Mouse (Mus musculus) midbrain, embryonic 16.5 days (tissue): Measurements from ENCODE around the gene Socs4. TPM values are rescaled to one million over a fixed set of nuclear protein-coding genes. Genes with fewer than 3 reads are reported as not detected.

Experiments used
- ATAC-seq: fragments of 200-750 bp; cut with Nextera tagmentation; 2 replicates; pipeline ENCODE4 v1.8.0; 2017; ENCODE audit warnings: moderate TSS enrichment
- H3K27ac ChIP-seq: fragments of 300-500 bp; sonication (generic); 2 replicates; pipeline ENCODE4 v1.5.1; 2014; ENCODE audit warnings: mild to moderate bottlenecking, low read length, mixed read lengths
- H3K27me3 ChIP-seq: fragments of 300-500 bp; sonication (generic); 2 replicates; pipeline ENCODE4 v1.6.1; 2014; ENCODE audit warnings: low read depth, low read length, mixed read lengths; ENCODE audit not compliant: control insufficient read depth, insufficient read depth
- H3K36me3 ChIP-seq: fragments of 300-500 bp; sonication (generic); 2 replicates; pipeline ENCODE4 v1.6.1; 2014; ENCODE audit warnings: mild to moderate bottlenecking, low read length, moderate library complexity, mixed read lengths; ENCODE audit not compliant: control insufficient read depth, insufficient read depth
- H3K4me1 ChIP-seq: fragments of 300-500 bp; sonication (generic); 2 replicates; pipeline ENCODE4 v1.6.1; 2014; ENCODE audit warnings: mild to moderate bottlenecking, low read length, mixed read lengths; ENCODE audit not compliant: control insufficient read depth, insufficient read depth
- H3K4me2 ChIP-seq: fragments of 300-500 bp; sonication (generic); 2 replicates; pipeline ENCODE4 v1.6.1; 2014; ENCODE audit warnings: mild to moderate bottlenecking, low read length, mixed read lengths
- H3K4me3 ChIP-seq: fragments of 300-500 bp; sonication (generic); 2 replicates; pipeline ENCODE4 v1.5.1; 2014; ENCODE audit warnings: low read depth, mild to moderate bottlenecking, low read length, moderate library complexity, mixed read lengths
- H3K9ac ChIP-seq: fragments of 300-500 bp; sonication (generic); 2 replicates; pipeline ENCODE4 v1.6.1; 2014; ENCODE audit warnings: low read depth, low read length, mixed read lengths
- H3K9me3 ChIP-seq: fragments of 300-500 bp; sonication (generic); replicated peaks from 2 replicates; pipeline ENCODE4 v1.6.1; 2014; ENCODE audit warnings: mild to moderate bottlenecking, low read length, mixed read lengths; ENCODE audit not compliant: control insufficient read depth, poor library complexity, severe bottlenecking
- WGBS: fragments of 180-500 bp; shearing (Covaris S2); extraction: QIAGEN DNeasy Blood & Tissue Kit; methylation state at CpG from one replicate; pipeline ENCODE4 v1.1.7; 2014; 5-methylcytosine and 5-hydroxymethylcytosine counted together
- polyA plus RNA-seq: library from polyadenylated mRNA; unstranded; fragments of >200 nt; fragmentation: Nextera tagmentation; extraction: Ambion mirVana; gene quantifications from 2 replicates; pipeline ENCODE4 v1.2.1, GENCODE M21; 2015

Socs4 gene
- polyA plus RNA-seq, 1 experiment from 2014 or later = 1.7 TPM

- peak within 1 kb of the TSS; percentile 97 for H3K27ac ChIP-seq
- peaks cover 22% of the 10 kb centered on the region for H3K4me1 ChIP-seq
- H3K36me3 ChIP-seq = no peaks in the 10 kb centered on the region
- peak within 1 kb of the TSS; percentile 89 for H3K4me2 ChIP-seq
- no peaks in the 10 kb centered on the region for H3K9me3 ChIP-seq
- peak within 1 kb of the TSS; percentile 98 for H3K9ac ChIP-seq
- peak; percentile 95 for ATAC-seq
- H3K4me3 ChIP-seq = peak within 1 kb of the TSS; percentile 98
- no peaks in the 10 kb centered on the region for H3K27me3 ChIP-seq
- 1% methylated on average over 34 of the region's 34 CpGs for WGBS
Observed at GRCm38 (mm10) chr14:47297785-47298407, 21.2 kb downstream of the Socs4 start, which contains the start of gene Mapk1ip1l. Gene Mapk1ip1l (plus strand): TSS chr14:47298266.

DNA sequence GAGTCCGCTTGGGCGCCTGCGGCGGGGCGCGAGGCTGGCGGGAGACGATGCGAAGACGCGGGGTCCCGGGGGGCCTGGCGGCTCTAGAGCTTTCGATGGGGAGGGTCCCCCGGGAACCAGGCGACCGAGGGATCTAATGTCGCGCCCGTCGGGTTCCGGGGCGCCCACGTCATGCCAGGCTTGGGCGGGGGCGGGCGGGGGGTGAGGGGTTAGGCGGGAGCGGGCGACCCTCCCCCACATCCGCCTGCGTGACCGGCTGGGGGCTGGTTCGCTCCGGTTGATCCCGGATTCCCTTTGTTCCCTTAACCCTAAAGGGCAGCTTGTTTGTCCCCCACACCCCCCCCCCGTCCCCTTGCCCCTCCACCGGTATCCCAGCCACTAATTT lies 21.7 kb downstream of the Socs4 start:
- Histone ChIP-seq H3K27ac (peak overlapping the region; percentile 97), H3K27me3 (no peaks in the 10 kb centered on the region), H3K9ac (peak overlapping the region; percentile 98), H3K4me2 (peak overlapping the region; percentile 89), H3K4me1 (peaks cover 22% of the 10 kb centered on the region), H3K36me3 (no peaks in the 10 kb centered on the region), H3K4me3 (peak overlapping the region; percentile 98), H3K9me3 (no peaks in the 10 kb centered on the region)
- under 1% methylated on average over 34 of the region's 38 CpGs for WGBS
- ATAC-seq = peak; percentile 84

DNA sequence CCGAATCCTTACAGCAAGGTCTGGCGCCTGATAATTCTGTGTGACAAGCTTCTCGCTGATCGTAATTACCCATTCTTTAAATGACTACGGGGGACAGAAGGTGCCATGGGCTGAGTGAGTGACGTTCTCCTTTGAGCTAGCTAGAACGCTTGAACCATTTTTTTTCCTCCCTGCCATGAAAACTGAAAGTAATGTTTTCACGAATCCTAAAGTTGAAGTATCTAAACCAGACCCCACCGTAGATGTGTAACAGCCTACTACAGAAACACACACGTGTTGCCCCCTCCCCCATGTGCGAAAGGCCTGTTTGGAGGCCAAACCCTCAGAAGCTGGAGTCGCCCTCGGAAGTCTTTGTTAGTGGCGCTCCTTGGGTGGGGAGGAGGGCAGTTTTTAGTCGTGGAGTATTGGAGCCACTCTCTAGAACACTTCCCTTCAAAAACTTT lies 22.1 kb downstream of the Socs4 start:
- Histone ChIP-seq H3K4me2 (peak overlapping the region; percentile 89), H3K9me3 (no peaks in the 10 kb centered on the region), H3K27me3 (no peaks in the 10 kb centered on the region), H3K36me3 (no peaks in the 10 kb centered on the region), H3K4me1 (peaks cover 22% of the 10 kb centered on the region), H3K27ac (peak overlapping the region; percentile 97), H3K4me3 (peak overlapping the region; percentile 98), H3K9ac (peak overlapping the region; percentile 98)
- WGBS = under 1% methylated on average over 15 of the region's 15 CpGs
- ATAC-seq = peak; percentile 57

DNA sequence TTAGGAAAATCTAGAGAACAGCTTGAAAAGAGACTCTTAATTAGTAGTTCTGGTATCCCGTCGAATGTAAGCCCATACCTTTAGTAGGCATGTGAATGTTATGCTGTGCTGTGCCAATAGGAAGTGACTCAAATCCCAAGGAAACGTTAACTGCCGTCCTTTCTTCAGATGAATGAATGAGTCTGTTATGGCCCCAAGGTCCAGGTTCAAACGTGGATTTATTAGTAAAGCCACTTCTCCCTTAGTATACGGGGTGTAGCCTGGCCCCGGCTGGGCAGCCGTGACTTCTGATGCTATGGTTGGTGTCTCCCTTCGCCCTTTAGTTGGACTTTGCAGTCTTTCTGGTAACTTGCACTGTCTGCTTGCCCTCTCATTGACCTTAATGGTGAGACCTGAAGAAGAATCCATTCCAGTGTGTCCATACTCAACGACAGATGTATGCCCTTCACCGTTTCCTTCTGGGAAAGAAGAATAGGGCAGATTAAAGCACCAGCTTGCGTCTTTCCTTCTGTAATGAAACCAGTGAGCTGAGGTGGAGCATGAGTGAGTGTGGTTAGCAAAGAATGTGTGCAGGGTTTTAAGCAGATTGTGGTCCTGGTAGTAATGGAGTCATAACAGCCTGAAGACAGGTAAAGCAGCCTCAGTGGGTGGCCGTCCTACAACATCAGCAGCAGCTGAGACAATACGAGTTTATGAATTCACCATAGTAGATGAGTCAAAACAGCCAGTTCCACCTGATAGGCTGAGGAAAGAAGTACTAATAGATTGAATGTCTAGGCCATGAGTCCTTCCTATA lies 26.4 kb downstream of the Socs4 start:
- Histone ChIP-seq H3K4me3 (no peak overlapping the region), H3K36me3 (no peaks in the 10 kb centered on the region), H3K27me3 (no peaks in the 10 kb centered on the region), H3K27ac (no peak overlapping the region), H3K4me2 (no peak overlapping the region), H3K9ac (no peak overlapping the region), H3K9me3 (no peaks in the 10 kb centered on the region), H3K4me1 (peaks cover 17% of the 10 kb centered on the region)
- ATAC-seq = no peak
- 88% methylated on average over 14 of the region's 14 CpGs for WGBS

DNA sequence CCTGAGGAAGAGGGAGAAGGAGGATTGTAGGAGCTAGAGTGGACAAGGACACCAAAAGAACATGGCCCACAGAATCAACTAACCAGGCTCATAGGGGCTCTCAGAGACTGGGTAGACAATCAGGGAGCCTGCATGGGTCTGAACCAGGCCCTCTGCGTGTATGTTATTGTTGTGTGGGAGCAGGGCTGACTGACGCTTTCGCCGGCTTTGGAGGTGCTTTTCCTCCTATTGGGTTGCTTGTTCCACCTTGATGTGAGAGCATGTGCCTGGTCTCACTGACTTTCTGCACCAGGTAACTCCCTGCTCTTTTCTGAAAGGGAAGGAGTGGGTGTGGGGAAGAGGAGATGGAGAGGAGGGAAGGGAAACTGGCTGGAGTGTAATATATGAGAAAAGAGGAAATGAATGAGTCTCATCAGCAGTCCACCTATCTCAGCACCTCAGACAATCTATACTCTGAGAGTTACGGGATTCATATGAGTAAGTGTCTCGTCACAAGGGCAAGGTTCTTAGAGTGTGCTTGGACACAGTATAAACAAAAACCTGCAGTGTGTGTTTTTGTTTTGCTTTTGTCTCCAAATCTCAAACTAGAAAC lies 28.2 kb downstream of the Socs4 start:
- 90% methylated on average over 6 of the region's 6 CpGs for WGBS
- Histone ChIP-seq H3K9ac (no peak overlapping the region), H3K4me2 (no peak overlapping the region), H3K36me3 (no peaks in the 10 kb centered on the region), H3K27ac (no peak overlapping the region), H3K9me3 (no peaks in the 10 kb centered on the region), H3K4me3 (no peak overlapping the region), H3K4me1 (peaks cover 8% of the 10 kb centered on the region), H3K27me3 (no peaks in the 10 kb centered on the region)
- ATAC-seq = no peak

GRCm38 (mm10) chr14:47305933-47306332 lies 29.2 kb downstream of the Socs4 start:
- WGBS = 89% methylated on average over 4 of the region's 4 CpGs
- H3K4me3 ChIP-seq = no peak overlapping the region

GRCm38 (mm10) chr14:47307669-47308068 lies 30.9 kb downstream of the Socs4 start:
- Histone ChIP-seq H3K27ac (no peak overlapping the region), H3K36me3 (peaks cover 14% of the 10 kb centered on the region), H3K9ac (no peak overlapping the region), H3K4me2 (no peak overlapping the region), H3K9me3 (no peaks in the 10 kb centered on the region), H3K27me3 (no peaks in the 10 kb centered on the region), H3K4me3 (no peak overlapping the region), H3K4me1 (no peaks in the 10 kb centered on the region)
- ATAC-seq = no peak
- 86% methylated on average over 3 of the region's 3 CpGs for WGBS

More at GRCm38 (mm10) chr14:47305933-47306332, 29.2 kb downstream of the Socs4 start:
- Histone ChIP-seq H3K9ac (no peak overlapping the region), H3K27me3 (no peaks in the 10 kb centered on the region), H3K4me1 (no peaks in the 10 kb centered on the region), H3K4me2 (no peak overlapping the region), H3K36me3 (peaks cover 8% of the 10 kb centered on the region), H3K27ac (no peak overlapping the region), H3K9me3 (no peaks in the 10 kb centered on the region)
- ATAC-seq = no peak

DNA sequence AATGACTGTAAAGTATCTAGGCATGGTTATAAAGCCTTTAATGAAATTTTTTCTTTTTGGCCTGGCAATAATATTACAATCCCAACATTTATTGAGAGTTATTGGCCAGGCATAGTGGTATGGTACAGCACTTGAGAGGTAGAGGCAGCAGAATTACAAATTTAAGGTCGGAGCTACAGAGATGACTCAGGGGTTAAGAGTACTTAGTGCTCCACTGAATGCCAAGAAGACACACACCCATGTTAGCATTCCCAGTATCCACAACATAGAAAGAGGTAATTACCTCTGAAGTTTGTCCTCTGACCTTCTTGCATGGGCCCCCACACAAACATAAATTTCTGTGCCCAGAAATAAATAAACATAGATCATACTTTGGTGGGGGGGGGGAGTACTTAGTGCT lies 32.3 kb downstream of the Socs4 start:
- H3K36me3 ChIP-seq = peaks cover 20% of the 10 kb centered on the region
- H3K27ac ChIP-seq = no peak overlapping the region
- no peak overlapping the region for H3K9ac ChIP-seq
- no peak overlapping the region for H3K4me2 ChIP-seq
- WGBS = 97% methylated on average over 1 of the region's 1 CpGs
- ATAC-seq = no peak
- no peaks in the 10 kb centered on the region for H3K4me1 ChIP-seq
- no peaks in the 10 kb centered on the region for H3K27me3 ChIP-seq
- H3K9me3 ChIP-seq = no peaks in the 10 kb centered on the region
- no peak overlapping the region for H3K4me3 ChIP-seq
